Mouse (Mus musculus): Measurements from ENCODE around the gene Gpr61. TPM values are rescaled to one million over a fixed set of nuclear protein-coding genes. Genes with fewer than 3 reads are reported as not detected.

Gene Gpr61
- polyA plus RNA-seq, 1 experiment from 2014 or later, result 0.72 TPM

GRCm38 (mm10) chr3:108140786-108141185 lies 13.9 kb downstream of the Gpr61 start:
- 93% methylated on average over 4 of the region's 4 CpGs for WGBS
- Histone ChIP-seq H3K4me1 (peaks cover 14% of the 10 kb centered on the region), H3K27ac (no peak overlapping the region), H3K27me3 (no peaks in the 10 kb centered on the region), H3K4me3 (no peak overlapping the region), H3K9ac (no peak overlapping the region), H3K9me3 (replicated peaks) (no peaks in the 10 kb centered on the region), H3K4me2 (replicated peaks) (no peak overlapping the region), H3K36me3 (peaks cover 9% of the 10 kb centered on the region; the same call in 1 of the 2 replicates)
- ATAC-seq (ENCODE audit: low FRiP score), result no peak

DNA sequence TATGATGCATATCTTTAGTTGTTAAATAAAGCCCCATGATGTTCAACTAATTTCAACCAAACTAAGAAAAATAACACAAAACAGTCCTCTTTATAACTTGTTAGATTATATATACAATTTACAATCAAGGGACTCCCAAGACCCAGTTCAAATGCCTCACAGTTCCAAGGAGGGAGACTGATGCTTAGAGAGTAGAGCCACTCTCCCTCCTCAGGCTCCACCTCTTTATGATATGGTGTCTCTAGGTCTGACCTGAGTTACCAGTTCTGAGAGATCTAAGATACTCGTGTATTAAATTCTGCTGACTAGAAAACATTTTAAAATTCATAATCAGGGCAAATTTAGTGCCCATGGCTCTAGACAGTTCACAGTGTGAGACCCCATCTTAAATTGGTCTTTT lies 15.6 kb downstream of the Gpr61 start:
- WGBS, result 85% methylated on average over 1 of the region's 1 CpGs
- no peaks in the 10 kb centered on the region for H3K27me3 ChIP-seq
- H3K4me3 ChIP-seq, result no peak overlapping the region
- H3K36me3 ChIP-seq, result peaks cover 9% of the 10 kb centered on the region; the same call in 1 of the 2 replicates
- no peak for ATAC-seq (ENCODE audit: low FRiP score)
- H3K9me3 ChIP-seq (replicated peaks), result no peaks in the 10 kb centered on the region
- H3K4me1 ChIP-seq, result peaks cover 7% of the 10 kb centered on the region; the same call in 1 of the 2 replicates
- H3K9ac ChIP-seq, result no peak overlapping the region
- H3K4me2 ChIP-seq (replicated peaks), result no peak overlapping the region
- H3K27ac ChIP-seq, result no peak overlapping the region

DNA sequence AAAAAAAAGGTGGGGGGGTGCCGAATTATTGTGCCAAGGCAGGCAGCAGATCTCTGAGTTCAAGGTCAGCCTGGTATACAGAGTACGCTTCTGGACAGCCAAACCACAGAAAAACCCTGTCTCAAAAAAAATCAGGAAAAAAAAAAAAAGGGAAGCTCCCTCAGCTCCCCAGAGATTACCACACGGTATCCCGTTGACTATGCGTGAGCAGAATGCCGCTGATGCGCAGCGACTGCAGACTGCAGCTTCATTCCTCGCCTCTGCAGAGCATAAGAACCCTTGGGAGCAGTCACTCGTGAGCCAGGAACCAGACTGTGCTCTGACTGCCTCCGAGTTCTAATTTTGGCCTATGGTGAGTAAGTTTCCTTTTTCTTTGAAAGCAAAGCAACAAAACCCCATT lies 20.0 kb downstream of the Gpr61 start:
- Histone ChIP-seq H3K9ac (no peak overlapping the region), H3K4me1 (peaks cover 10% of the 10 kb centered on the region), H3K27me3 (no peaks in the 10 kb centered on the region), H3K4me2 (replicated peaks) (no peak overlapping the region), H3K27ac (no peak overlapping the region), H3K4me3 (no peak overlapping the region), H3K36me3 (no peaks in the 10 kb centered on the region), H3K9me3 (replicated peaks) (no peaks in the 10 kb centered on the region)
- WGBS, result 64% methylated on average over 11 of the region's 11 CpGs
- 0 out of 2 replicates have a peak, but pooled peaks have one; percentile 50 for ATAC-seq (ENCODE audit: low FRiP score)

DNA sequence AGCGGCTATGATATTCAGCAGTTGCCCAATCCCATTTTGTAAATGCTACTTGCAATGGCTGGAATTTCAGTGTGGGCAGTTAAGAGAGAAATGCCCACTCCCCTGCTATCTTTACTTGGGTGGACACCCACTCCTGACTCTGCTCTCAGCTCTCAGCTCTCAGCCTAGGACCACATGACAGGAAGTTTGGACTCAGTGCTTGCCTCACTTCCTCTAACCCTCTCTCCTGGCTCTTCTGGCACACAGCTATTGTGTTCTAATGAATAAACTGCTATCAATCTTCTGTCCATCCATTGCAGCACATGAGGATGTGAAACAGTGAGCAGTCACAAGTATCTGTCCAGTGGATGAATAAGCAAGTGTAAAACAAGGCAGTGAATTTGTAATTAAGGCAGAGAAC lies 22.2 kb downstream of the Gpr61 start:
- Histone ChIP-seq H3K36me3 (no peaks in the 10 kb centered on the region), H3K9me3 (replicated peaks) (no peaks in the 10 kb centered on the region), H3K27me3 (no peaks in the 10 kb centered on the region), H3K4me1 (peaks cover 13% of the 10 kb centered on the region), H3K4me3 (no peak overlapping the region), H3K4me2 (replicated peaks) (no peak overlapping the region), H3K27ac (no peak overlapping the region), H3K9ac (no peak overlapping the region)
- 83% methylated on average over 1 of the region's 1 CpGs for WGBS
- ATAC-seq (ENCODE audit: low FRiP score), result no peak

GRCm38 (mm10) chr3:108131821-108132220 lies 22.9 kb downstream of the Gpr61 start:
- H3K27me3 ChIP-seq, result no peaks in the 10 kb centered on the region
- H3K9me3 ChIP-seq (replicated peaks), result no peaks in the 10 kb centered on the region
- no peaks in the 10 kb centered on the region for H3K36me3 ChIP-seq
- no peak for ATAC-seq (ENCODE audit: low FRiP score)
- no peak overlapping the region for H3K27ac ChIP-seq
- WGBS, result 78% methylated on average over 1 of the region's 1 CpGs
- H3K4me1 ChIP-seq, result peaks cover 13% of the 10 kb centered on the region
- H3K4me3 ChIP-seq, result no peak overlapping the region
- no peak overlapping the region for H3K9ac ChIP-seq
- H3K4me2 ChIP-seq (replicated peaks), result no peak overlapping the region

- Histone ChIP-seq H3K27me3 (no peaks in the 10 kb centered on the region), H3K4me2 (replicated peaks) (no peak overlapping the region), H3K4me1 (peaks cover 13% of the 10 kb centered on the region), H3K27ac (no peak overlapping the region), H3K4me3 (no peak overlapping the region), H3K9ac (no peak overlapping the region), H3K36me3 (no peaks in the 10 kb centered on the region), H3K9me3 (replicated peaks) (no peaks in the 10 kb centered on the region)
- no peak for ATAC-seq (ENCODE audit: low FRiP score)
- WGBS, result 92% methylated on average over 5 of the region's 5 CpGs
These were observed 23.5 kb downstream of the Gpr61 start for GRCm38 (mm10) chr3:108131216-108131615.

DNA sequence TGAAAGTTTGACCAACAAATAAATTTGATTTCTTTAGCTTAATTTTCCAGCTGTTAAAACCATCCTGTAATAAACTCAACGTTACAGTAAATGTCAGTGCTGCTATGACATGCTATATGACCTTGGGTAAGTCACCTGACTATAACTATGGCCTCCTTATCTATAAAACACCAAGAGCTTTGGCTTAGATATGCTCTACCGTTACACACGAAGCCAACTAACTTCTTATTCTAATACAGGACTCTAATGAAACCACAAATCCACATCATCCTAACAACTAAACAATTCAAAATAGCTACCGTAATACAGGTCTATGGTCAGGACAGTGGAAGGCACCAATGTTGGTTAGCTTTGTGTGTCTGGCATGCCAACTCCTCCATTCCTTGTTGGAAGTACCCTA lies 24.9 kb downstream of the Gpr61 start:
- Histone ChIP-seq H3K9me3 (replicated peaks) (no peaks in the 10 kb centered on the region), H3K4me3 (no peak overlapping the region), H3K4me2 (replicated peaks) (no peak overlapping the region), H3K4me1 (peaks cover 13% of the 10 kb centered on the region), H3K36me3 (no peaks in the 10 kb centered on the region), H3K9ac (no peak overlapping the region), H3K27ac (no peak overlapping the region), H3K27me3 (no peaks in the 10 kb centered on the region)
- 97% methylated on average over 4 of the region's 4 CpGs for WGBS
- no peak for ATAC-seq (ENCODE audit: low FRiP score)

GRCm38 (mm10) chr3:108129367-108129766 lies 25.3 kb downstream of the Gpr61 start:
- H3K27me3 ChIP-seq, result no peaks in the 10 kb centered on the region
- H3K36me3 ChIP-seq, result no peaks in the 10 kb centered on the region
- H3K4me2 ChIP-seq (replicated peaks), result no peak overlapping the region
- ATAC-seq (ENCODE audit: low FRiP score), result no peak
- H3K9ac ChIP-seq, result no peak overlapping the region
- WGBS, result 93% methylated on average over 4 of the region's 4 CpGs
- H3K27ac ChIP-seq, result no peak overlapping the region
- no peaks in the 10 kb centered on the region for H3K9me3 ChIP-seq (replicated peaks)
- H3K4me3 ChIP-seq, result no peak overlapping the region
- H3K4me1 ChIP-seq, result peaks cover 11% of the 10 kb centered on the region

DNA sequence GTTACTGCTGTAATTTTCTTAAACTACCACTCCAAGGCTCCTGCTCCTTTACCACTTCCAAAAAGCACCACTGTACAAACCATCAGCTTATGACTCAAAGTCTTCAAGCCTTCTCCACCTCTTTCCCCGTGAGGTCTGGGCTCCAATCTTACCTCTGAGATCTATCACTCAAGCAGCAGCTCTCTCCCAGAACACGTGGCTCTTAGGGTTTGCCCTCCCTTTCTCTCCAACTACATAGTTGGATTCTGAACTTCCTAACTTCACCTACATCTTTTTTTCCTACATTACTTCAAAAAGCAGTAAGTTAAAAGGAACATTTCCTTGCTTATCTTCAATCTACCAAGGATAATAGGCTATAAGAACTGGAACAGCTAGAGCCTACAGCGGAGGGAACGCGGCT lies 26.2 kb downstream of the Gpr61 start:
- Histone ChIP-seq H3K27me3 (no peaks in the 10 kb centered on the region), H3K4me1 (peaks cover 11% of the 10 kb centered on the region), H3K27ac (no peak overlapping the region), H3K36me3 (no peaks in the 10 kb centered on the region), H3K9me3 (replicated peaks) (no peaks in the 10 kb centered on the region), H3K4me3 (no peak overlapping the region), H3K9ac (no peak overlapping the region), H3K4me2 (replicated peaks) (no peak overlapping the region)
- WGBS, result 84% methylated on average over 5 of the region's 5 CpGs
- no peak for ATAC-seq (ENCODE audit: low FRiP score)

DNA sequence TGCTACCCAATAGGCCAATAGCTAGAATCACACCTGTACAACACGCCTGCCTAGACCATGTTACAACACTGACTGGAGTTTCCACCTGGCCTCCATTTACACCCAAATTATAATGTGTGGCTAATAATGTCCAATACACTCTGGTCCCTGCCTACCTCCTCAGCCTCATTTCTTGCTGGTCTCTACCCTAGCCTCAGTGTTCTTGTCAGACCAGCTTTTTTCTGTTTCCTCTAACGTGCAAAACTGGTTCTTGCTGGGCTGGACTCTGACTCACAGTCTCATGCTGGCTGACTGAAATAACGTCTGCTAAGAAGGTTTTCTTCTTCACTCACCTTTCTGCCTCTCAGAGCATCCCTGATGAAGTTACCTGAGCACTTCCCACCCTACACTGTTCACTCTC lies 28.4 kb downstream of the Gpr61 start:
- no peak overlapping the region for H3K4me3 ChIP-seq
- no peak for ATAC-seq (ENCODE audit: low FRiP score)
- H3K9me3 ChIP-seq (replicated peaks), result no peaks in the 10 kb centered on the region
- H3K9ac ChIP-seq, result no peak overlapping the region
- no peak overlapping the region for H3K4me2 ChIP-seq (replicated peaks)
- H3K27me3 ChIP-seq, result no peaks in the 10 kb centered on the region
- H3K36me3 ChIP-seq, result peaks cover 8% of the 10 kb centered on the region
- no peak overlapping the region for H3K27ac ChIP-seq
- 87% methylated on average over 3 of the region's 3 CpGs for whole genome bisulfite sequencing
- H3K4me1 ChIP-seq, result peaks cover 5% of the 10 kb centered on the region; the same call in 1 of the 2 replicates

GRCm38 (mm10) chr3:108124131-108124530 lies 30.6 kb downstream of the Gpr61 start:
- H3K4me1 ChIP-seq, result peaks cover 3% of the 10 kb centered on the region; the same call in 1 of the 2 replicates
- no peak for ATAC-seq (ENCODE audit: low FRiP score)
- no peak overlapping the region for H3K4me2 ChIP-seq (replicated peaks)
- H3K36me3 ChIP-seq, result peaks cover 21% of the 10 kb centered on the region
- H3K27ac ChIP-seq, result no peak overlapping the region
- no peaks in the 10 kb centered on the region for H3K27me3 ChIP-seq
- WGBS, result 77% methylated on average over 1 of the region's 1 CpGs
- no peak overlapping the region for H3K4me3 ChIP-seq
- no peaks in the 10 kb centered on the region for H3K9me3 ChIP-seq (replicated peaks)
- H3K9ac ChIP-seq, result no peak overlapping the region

GRCm38 (mm10) chr3:108123242-108123641 lies 31.4 kb downstream of the Gpr61 start:
- ATAC-seq (ENCODE audit: low FRiP score), result no peak
- WGBS, result 97% methylated on average over 5 of the region's 5 CpGs
- no peaks in the 10 kb centered on the region for H3K27me3 ChIP-seq
- no peak overlapping the region for H3K4me2 ChIP-seq (replicated peaks)
- no peak overlapping the region for H3K27ac ChIP-seq
- peaks cover 2% of the 10 kb centered on the region; the same call in 1 of the 2 replicates for H3K4me1 ChIP-seq
- no peaks in the 10 kb centered on the region for H3K9me3 ChIP-seq (replicated peaks)
- H3K36me3 ChIP-seq, result peaks cover 29% of the 10 kb centered on the region
- H3K9ac ChIP-seq, result no peak overlapping the region
- no peak overlapping the region for H3K4me3 ChIP-seq

DNA sequence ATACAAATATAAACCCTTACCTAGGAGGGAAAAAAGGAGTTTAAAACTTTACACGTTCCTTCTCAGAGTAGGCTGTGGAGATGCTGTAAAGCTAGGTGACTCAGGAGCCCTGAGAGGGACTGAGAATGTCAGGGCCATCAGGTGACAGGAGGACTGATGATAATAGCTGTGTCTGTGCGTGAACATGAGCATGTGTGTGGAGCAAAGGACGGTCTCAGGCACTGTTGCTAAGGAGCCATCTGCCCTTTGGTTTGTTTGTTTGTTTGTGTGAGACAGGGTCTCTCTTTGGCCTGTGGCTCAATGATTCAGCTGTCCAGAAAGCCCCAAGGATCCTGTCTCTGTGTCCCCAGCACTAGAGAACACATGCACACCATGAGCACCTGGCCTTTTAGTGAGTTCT lies 33.6 kb downstream of the Gpr61 start:
- H3K9ac ChIP-seq, result no peak overlapping the region
- no peaks in the 10 kb centered on the region for H3K9me3 ChIP-seq (replicated peaks)
- H3K4me3 ChIP-seq, result no peak overlapping the region
- H3K27me3 ChIP-seq, result no peaks in the 10 kb centered on the region
- no peak overlapping the region for H3K4me2 ChIP-seq (replicated peaks)
- no peaks in the 10 kb centered on the region for H3K4me1 ChIP-seq
- 88% methylated on average over 3 of the region's 3 CpGs for WGBS
- ATAC-seq (ENCODE audit: low FRiP score), result no peak
- no peak overlapping the region for H3K27ac ChIP-seq
- H3K36me3 ChIP-seq, result peaks cover 42% of the 10 kb centered on the region

Data from hindbrain, embryonic 12.5 days (tissue).